Mouse (Mus musculus): ENCODE measurements around the gene Dnajb2.

GRCm38 (mm10) chr1:75219078-75219477 lies 17.1 kb upstream of the Dnajb2 start:
- TF ChIP-seq POLR2A (IDR thresholded peaks at IDR 0.05; ENCODE audit: insufficient read depth, low read depth, low read length) (peak; percentile 99), CTCF (IDR thresholded peaks at IDR 0.05) (peak; percentile 55), EP300 (IDR thresholded peaks at IDR 0.05; ENCODE audit: insufficient read depth, low read depth, low read length) (peak; percentile 71; the same call in 1 of the 2 replicates)

Data from heart, adult 2 months (tissue).